Mouse (Mus musculus): ENCODE data around the gene Nat8f5. TPM values are rescaled to one million over a fixed set of nuclear protein-coding genes. Genes with fewer than 3 reads are reported as not detected.
"Not testable (repeated sequence)": the region's sequence is repeated elsewhere in the genome, so short reads cannot be mapped to it uniquely, and the experiment has no call there.

Nat8f5 gene
- total RNA-seq (2015) (not detected in 2 replicates), total RNA-seq (2017) (not detected in 2 replicates)

GRCm38 (mm10) chr6:85820837-85821236, at the start of gene Nat8f5, which contains the start of gene Nat8f6:
TSS of gene Nat8f5 (minus strand) at chr6:85820972.
TSS of gene Nat8f6 (minus strand) at chr6:85820954.
- no peak for ATAC-seq (replicated peaks; ENCODE audit: poor library complexity)

- not testable (repeated sequence) for ATAC-seq (replicated peaks; ENCODE audit: poor library complexity)
Measured at GRCm38 (mm10) chr6:85869006-85869405, 48.2 kb upstream of the Nat8f5 start, which contains the start of gene Nat8f2. TSS of gene Nat8f2 (minus strand) at chr6:85869158.

- ATAC-seq (replicated peaks; ENCODE audit: poor library complexity), result no peak
Measured at GRCm38 (mm10) chr6:85867726-85868690, 47.2 kb upstream of the Nat8f5 start.

GRCm38 (mm10) chr6:85866995-85867394, 46.2 kb upstream of the Nat8f5 start:
- not testable (repeated sequence) for ATAC-seq (replicated peaks; ENCODE audit: poor library complexity)

- not testable (repeated sequence) for ATAC-seq (replicated peaks; ENCODE audit: poor library complexity)
Measured at GRCm38 (mm10) chr6:85866166-85866565, 45.4 kb upstream of the Nat8f5 start.

GRCm38 (mm10) chr6:85864900-85865639, 44.3 kb upstream of the Nat8f5 start:
- ATAC-seq (replicated peaks; ENCODE audit: poor library complexity), result not testable (repeated sequence)

- no peak for ATAC-seq (replicated peaks; ENCODE audit: poor library complexity)
Measured at GRCm38 (mm10) chr6:85863840-85864239, 43.1 kb upstream of the Nat8f5 start.

- no peak for ATAC-seq (replicated peaks; ENCODE audit: poor library complexity)
Measured at GRCm38 (mm10) chr6:85863136-85863535, 42.4 kb upstream of the Nat8f5 start.

GRCm38 (mm10) chr6:85862565-85862964, 41.8 kb upstream of the Nat8f5 start:
- ATAC-seq (replicated peaks; ENCODE audit: poor library complexity), result no peak

GRCm38 (mm10) chr6:85861247-85861646, 40.5 kb upstream of the Nat8f5 start:
- ATAC-seq (replicated peaks; ENCODE audit: poor library complexity), result no peak

GRCm38 (mm10) chr6:85856194-85856678, 35.5 kb upstream of the Nat8f5 start:
- ATAC-seq (replicated peaks; ENCODE audit: poor library complexity), result no peak

GRCm38 (mm10) chr6:85853481-85853880, 32.7 kb upstream of the Nat8f5 start:
- ATAC-seq (replicated peaks; ENCODE audit: poor library complexity), result no peak

- ATAC-seq (replicated peaks; ENCODE audit: poor library complexity), result peak; percentile 75
Measured at GRCm38 (mm10) chr6:85851062-85851773, 30.4 kb upstream of the Nat8f5 start.

GRCm38 (mm10) chr6:85849240-85849639, 28.5 kb upstream of the Nat8f5 start:
- ATAC-seq (replicated peaks; ENCODE audit: poor library complexity), result no peak

- ATAC-seq (replicated peaks; ENCODE audit: poor library complexity), result no peak
Measured at GRCm38 (mm10) chr6:85848140-85848539, 27.4 kb upstream of the Nat8f5 start.

GRCm38 (mm10) chr6:85846921-85847320, 26.1 kb upstream of the Nat8f5 start:
- no peak for ATAC-seq (replicated peaks; ENCODE audit: poor library complexity)

- peak; percentile 34; the same call in 1 of the 2 replicates for ATAC-seq (replicated peaks; ENCODE audit: poor library complexity)
Measured at GRCm38 (mm10) chr6:85843677-85844458, 23.1 kb upstream of the Nat8f5 start.

GRCm38 (mm10) chr6:85839982-85840381, 19.2 kb upstream of the Nat8f5 start:
- no peak for ATAC-seq (replicated peaks; ENCODE audit: poor library complexity)

- ATAC-seq (replicated peaks; ENCODE audit: poor library complexity), result no peak
Measured at GRCm38 (mm10) chr6:85838674-85839073, 17.9 kb upstream of the Nat8f5 start.

GRCm38 (mm10) chr6:85837307-85837706, 16.5 kb upstream of the Nat8f5 start:
- ATAC-seq (replicated peaks; ENCODE audit: poor library complexity), result peak; percentile 60; the same call in 1 of the 2 replicates
